Mouse (Mus musculus): ENCODE measurements around the gene Dennd1a. TPM values are rescaled to one million over a fixed set of nuclear protein-coding genes. Genes with fewer than 3 reads are reported as not detected.

The Dennd1a gene
- total RNA-seq, 2 experiments from 2014 or later: 33.7 to 35.3 TPM

DNA sequence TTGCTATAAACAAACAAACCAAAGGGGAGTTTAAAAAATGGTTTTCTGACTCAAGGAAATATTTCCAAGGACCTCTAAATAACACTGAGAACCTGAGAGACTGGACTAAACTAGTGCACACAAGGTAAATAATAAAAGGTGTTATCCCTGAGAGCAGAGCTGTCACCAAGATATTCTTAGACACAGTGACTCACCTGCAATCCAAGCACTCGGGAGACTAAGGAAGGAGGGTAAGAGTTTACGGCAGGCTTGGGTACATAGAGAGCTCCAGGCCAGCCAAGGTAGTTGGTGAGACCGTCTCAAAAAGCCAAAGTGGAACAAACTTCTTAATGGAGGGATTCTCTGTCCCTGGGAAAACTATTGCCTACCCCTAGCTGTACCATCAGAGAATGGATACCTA is 118.6 kb downstream of the Dennd1a start:
- no peak for DNase-seq (ENCODE audit: low spot score in 2 of 2)

DNA sequence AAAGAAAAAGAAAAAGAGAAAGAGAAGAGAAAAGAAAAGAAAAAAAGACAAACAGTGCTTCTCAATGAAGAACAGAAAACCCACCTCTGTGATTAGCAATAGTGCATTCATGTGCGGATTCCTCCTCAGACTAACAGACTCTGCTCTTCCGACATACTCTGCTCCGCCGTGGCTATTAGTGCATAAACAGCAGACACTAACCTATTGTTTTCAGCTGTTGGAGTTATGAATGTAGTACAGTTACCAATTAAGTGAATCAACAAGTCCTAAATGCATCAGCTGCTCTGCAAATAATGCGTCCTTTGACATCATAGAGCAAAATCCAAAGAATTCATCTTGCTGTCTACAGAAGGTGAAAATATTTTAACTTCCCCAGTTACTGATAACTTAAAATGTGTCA is 121.2 kb downstream of the Dennd1a start:
- DNase-seq (ENCODE audit: low spot score in 2 of 2): no peak

DNA sequence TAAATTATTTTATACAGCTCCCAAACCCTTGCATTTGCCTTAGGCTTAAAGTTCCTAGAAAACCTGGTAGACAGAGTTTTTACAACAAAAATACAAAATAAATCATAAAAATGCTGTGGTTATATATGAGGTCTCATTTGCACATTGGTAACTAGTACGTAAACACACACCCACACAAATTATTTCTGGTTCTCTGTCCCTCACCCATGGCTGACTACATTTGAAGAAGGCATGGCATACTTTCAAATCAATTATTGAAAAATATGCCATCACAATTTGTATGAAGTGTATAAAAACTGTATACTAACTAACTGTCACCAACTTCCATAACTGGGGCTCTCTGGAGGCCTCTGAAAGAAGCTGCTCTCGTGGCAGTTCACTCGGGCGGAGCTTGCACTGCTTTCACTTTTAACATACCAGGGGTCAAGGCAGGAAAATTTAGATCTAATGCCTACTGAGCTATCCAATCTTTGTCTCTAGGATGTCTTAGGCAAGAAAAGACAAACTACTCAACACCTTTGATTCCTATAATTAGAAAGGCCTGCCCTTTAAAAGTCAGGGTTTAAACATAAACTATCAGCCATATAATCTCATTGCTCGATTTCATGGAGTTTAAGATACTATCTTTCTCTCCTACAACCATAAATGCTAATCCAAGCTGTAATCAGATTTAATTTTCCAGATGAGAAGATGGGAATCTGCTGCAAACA is 122.7 kb downstream of the Dennd1a start:
- DNase-seq (ENCODE audit: low spot score in 2 of 2): no peak

DNA sequence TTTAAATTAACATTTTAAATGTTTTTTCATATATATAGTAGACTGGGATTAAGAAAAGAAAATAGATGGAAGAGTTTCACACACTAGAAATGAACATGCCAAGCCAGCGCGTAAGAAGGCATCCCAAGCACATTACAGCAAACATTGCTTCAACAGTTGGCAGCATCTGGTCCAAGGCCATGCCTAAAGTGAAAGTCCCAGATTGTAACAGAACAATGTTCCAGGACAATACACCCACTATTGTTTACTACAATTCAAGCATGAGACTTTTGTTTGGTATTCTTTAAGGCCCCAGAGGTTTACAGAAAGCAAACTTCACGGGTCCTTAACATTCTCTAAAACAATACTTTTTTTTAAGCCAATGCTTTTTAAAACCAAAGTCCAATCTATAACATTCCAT is 124.7 kb downstream of the Dennd1a start:
- no peak for DNase-seq (ENCODE audit: low spot score in 2 of 2)

DNA sequence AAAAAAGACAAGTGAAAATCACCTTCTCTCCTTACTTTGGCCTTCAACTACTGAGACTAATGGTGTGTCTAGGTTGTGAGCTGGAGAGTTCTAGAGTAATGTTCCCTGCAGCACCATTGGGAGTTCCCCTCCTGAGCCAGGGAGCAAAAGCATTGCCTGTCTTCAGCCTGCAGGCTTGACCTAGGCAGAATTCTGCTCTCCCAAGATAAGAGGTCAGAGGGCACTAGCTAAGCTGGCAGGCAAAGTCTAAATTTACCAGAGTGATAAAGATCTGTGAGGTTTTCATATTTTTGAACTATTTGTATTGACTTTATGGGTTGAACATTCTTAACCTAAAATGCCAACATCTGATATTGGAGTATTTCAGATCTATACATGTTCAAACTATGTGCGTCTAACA is 125.7 kb downstream of the Dennd1a start:
- no peak for DNase-seq (ENCODE audit: low spot score in 2 of 2)

DNA sequence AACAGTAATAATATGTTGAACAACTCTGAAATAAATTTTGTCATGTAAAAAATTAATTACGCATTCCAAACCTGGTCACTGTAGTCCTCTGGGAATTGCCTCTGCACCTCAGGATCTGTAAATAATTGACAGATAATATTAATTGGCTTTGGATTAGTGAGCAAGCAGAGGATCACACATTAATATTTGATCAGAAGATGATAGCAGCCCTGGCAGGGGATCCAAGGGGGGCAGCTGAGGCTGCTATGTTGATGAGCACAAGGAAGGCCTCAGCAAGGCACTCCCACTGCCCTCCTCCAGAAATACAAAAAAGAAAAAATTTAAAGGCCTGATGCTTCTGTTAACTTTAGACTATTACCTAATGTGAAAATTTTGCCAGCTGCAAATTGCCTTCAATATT is 127.5 kb downstream of the Dennd1a start:
- DNase-seq (ENCODE audit: low spot score in 2 of 2): no peak

DNA sequence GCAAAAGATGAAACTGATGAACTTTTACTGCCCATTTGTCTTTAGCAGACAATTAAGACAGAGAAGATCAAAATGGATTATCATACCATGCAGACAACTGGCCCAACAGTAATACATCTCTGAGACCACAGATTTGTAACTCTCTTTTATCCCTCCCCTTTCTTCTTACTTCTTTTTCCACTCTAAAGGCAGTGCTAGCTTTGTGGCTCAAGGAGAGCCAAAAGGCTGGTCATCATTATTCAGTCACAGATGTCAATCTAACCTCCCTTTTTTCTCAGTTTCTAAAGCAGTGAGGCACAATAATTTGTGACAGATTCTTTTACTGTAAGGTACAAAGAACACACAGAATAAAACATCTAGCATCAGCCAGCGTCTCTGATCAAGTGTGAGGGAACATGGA is 130.2 kb downstream of the Dennd1a start:
- no peak for DNase-seq (ENCODE audit: low spot score in 2 of 2)

DNA sequence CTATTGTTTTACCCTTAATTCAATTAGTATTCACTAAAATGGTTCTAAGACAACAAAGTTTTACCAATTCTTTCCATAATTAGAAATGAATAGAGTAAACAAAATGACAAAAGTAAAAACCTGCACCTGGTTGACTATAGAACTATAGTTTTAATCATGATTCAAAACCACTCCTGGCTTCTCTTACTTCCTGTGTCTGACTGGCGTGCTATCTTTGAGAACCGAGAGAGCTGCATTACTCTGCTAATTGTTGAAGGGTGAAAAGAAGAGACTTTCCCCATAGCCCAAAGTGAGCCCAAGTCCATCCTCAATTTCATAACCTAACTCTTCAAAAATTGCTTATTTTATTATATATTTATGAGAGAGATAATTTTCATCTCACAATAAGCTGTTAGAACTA is 131.2 kb downstream of the Dennd1a start:
- no peak for DNase-seq (ENCODE audit: low spot score in 2 of 2)

DNA sequence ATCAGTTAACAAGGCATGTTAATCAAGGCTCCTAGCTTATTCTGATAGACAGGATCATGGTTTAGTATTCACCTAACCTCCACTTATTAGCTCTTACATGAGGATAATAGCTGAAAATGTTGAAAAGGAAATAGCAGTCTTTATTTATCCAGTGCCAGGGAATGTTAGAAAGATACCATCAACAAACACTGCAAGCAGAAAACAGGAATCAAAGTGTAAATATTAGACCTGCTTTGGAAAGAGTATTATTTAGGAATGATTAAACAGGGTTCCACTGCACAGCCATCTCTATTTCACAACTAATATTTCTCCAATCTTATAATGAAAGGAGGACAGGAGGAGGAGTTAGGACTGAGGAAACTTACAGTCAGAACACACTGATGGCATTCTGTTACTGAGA is 142.4 kb downstream of the Dennd1a start:
- no peak for DNase-seq (ENCODE audit: low spot score in 2 of 2)

DNA sequence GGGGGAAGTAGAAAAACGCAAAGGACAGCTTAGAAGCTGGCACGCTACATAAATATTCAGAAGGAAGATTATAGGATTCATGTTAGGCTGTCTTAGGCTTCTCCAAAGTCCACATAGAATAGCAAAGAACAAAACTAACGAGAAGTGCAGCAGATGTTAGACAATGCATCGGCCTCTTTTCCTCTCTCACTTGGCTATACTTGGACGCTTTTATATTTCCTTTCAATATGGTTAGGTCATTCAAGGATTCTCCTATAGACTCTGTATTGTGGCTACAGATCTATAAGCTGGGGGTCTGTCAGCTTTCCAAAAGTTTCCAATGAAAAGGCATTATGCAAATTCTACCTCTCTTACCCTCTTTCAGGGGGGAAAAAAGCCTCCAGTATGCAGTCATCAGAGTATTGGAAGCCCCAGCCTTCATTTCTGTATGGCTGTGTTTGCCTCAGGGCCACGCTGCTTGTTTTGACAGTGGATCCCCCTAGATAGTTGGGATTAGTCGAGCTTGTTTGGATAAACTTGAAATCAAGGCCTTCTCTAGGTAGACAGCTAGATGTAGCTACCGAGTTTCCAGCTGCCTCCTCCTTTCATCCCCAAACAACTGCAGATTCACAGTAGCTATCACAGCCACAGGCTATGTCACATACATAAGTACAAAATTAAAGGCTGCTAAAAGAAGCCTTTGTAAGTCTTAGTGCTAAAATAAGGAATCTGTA is 143.0 kb downstream of the Dennd1a start:
- no peak for DNase-seq (ENCODE audit: low spot score in 2 of 2)

DNA sequence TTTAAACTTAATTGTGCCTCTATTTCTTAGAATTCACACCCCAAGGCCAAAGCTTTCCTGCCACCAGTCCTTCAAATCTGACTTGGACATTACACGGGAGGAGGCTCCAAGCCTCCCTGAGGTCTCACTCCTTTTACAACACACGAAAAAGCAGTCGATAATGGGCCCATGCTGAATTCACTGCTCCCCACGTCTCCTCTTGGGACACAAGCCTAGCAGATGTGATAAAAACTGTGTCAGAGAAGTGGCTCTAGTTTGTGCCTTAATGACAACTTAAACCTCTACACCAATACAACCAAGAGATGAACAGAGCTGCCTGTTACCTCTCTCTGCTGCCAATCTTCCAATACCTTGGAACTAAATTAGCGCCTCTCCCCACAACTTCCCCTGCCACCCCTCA is 144.3 kb downstream of the Dennd1a start:
- no peak for DNase-seq (ENCODE audit: low spot score in 2 of 2)

DNA sequence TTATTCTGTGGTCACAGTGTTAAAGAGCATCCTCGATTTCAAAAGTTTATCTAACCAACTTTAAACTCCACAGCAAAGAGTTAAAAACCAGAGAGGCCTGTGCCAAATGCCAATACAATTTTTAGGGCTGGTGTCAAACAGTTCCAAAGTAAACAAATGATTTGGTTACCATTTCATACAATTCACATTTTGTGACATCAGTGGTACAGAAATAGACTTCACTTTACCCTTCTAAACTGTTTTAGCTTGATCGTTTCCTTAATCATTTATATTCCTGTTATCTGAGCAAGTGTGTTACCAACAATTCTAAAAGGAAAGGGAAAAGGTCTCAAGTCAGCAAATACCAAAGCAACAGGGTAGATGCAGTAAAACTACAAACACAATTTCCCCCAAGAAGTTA is 145.0 kb downstream of the Dennd1a start:
- DNase-seq (ENCODE audit: low spot score in 2 of 2): no peak

DNA sequence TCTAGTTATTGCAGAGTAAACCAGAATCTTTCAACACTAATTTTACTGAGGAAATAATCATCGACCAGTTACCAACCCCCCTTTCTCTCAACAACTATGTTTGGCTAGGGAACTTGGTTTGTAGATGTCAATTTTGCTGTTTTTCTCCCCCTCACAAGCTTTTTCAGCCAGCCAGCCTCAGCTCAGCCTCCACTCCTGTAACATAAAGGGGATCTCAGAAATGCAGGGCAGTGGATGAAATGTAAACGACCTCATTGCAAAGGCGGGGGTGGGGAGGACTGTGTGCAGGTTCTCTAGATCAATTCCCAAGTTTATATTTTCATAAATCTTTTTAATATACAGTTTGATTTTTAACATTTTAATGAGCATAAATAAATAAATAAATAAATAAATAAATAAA is 147.7 kb downstream of the Dennd1a start:
- DNase-seq (ENCODE audit: low spot score in 2 of 2): no peak

DNA sequence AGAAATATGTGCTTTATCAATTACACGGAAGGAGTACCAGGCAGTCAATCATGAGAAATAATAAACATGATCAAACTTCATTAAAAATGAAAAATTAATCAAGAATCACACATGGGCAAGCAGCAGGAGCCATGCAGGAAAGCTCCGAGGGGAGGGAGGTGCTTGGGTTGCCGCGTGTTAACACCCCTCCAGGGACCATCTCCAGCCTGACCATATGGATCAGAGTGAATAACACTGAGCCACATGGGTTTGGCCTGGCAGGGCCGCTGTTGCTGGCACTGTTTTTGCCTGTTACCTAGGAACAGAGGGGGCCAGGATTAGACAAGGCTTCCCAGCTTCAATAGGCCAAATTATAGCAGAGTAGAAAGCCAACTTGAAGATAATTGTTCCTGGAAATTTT is 150.1 kb downstream of the Dennd1a start:
- DNase-seq (ENCODE audit: low spot score in 2 of 2): no peak

DNA sequence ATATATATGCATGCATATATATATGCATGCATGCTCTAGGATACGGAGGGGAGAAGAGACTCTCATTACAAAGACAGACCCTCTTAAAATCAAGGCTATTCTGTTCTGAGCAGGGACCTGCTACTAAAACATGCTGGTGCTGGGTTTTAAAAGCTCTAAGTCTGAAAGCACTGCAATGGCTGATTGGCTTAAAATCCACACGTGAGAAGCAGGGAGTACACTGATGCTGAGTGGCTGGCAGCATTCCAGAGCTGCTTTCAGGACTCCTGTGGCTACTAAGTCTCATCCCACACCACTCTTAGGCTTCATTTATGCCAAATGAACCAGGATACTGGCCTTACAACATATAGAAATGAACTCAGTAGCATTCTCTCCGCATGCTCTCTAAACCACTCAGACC is 151.8 kb downstream of the Dennd1a start:
- no peak for DNase-seq (ENCODE audit: low spot score in 2 of 2)

DNA sequence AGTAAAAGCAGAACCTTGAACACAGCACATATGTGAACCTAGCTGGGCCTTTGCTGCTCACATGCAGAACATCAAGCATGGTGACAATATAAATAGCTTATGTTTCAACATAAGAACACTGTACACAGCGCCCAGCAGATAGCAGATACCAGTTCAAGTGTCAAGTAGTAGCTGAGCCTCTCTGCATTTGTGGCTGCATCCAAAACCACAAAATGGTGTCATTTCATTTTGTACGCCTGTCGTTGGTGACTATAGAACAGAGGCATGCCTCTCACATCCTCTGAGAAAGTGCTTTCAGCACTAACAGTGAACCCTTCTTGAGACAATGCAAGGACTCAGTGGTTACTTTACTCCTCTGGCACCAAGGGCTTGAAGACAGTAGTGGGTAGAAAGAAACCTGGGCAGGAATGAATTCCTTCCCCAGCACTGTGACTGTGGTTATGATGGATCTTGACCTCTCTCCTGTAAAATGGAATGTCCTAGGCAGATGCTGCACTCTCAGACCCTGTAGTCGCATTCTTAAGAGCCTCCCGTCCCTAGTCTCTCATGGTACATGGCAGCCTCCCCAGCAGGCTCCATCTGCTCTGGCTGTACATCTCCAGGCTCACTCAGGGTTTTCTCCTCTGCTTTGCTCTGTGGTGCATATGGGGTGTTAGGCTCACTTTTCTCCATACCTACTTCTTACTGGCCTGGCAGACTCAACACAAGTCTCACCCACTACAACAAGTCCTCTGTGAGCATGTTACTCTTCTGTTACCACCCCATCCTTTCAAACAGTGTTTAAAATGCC is 154.0 kb downstream of the Dennd1a start:
- no peak for DNase-seq (ENCODE audit: low spot score in 2 of 2)

DNA sequence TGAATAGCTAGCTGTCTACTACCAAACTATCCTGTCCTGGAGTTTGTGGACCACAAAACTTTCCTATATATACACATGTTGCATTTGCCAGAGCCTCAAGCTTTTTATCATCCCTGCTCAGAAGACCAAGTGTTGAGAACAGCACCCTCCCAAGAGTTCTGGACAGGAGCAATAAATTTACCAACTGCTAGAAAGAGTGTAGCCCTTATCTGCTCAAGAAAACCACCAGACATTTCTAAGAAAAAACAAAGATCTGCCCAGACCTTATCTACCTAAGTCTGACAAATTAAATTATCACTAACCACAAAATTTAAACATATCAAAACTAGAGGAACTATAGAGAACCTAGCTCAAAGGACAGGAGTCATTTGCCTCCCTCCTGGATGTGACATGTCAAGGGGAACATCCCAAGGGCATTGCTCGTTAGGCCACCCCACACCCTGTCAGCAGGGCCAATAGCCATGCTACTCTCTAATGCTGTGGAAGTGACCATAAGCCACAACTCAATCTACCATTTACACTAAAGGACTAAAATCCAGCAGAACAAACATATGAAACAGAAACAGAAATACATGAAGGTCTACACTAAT is 154.9 kb downstream of the Dennd1a start:
- DNase-seq (ENCODE audit: low spot score in 2 of 2): no peak

DNA sequence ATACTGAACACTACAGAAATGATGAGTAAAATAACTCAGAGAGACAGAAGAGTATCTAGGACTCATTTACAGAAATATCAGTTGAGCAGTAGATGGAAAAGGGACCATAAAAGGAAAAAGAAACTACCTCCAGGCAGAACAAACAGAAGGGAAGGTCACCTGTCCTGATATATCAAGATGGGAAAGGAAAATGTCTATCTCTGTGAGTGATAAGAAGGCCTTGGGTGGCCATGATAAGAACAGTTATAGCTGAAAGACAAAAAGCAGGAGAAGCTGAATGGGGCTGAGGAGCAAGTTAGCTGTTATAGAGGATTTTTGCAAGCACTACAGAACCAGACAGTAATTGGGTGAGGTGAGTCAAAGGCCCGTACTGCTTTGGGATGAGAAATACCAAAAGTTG is 155.7 kb downstream of the Dennd1a start:
- no peak for DNase-seq (ENCODE audit: low spot score in 2 of 2)

DNA sequence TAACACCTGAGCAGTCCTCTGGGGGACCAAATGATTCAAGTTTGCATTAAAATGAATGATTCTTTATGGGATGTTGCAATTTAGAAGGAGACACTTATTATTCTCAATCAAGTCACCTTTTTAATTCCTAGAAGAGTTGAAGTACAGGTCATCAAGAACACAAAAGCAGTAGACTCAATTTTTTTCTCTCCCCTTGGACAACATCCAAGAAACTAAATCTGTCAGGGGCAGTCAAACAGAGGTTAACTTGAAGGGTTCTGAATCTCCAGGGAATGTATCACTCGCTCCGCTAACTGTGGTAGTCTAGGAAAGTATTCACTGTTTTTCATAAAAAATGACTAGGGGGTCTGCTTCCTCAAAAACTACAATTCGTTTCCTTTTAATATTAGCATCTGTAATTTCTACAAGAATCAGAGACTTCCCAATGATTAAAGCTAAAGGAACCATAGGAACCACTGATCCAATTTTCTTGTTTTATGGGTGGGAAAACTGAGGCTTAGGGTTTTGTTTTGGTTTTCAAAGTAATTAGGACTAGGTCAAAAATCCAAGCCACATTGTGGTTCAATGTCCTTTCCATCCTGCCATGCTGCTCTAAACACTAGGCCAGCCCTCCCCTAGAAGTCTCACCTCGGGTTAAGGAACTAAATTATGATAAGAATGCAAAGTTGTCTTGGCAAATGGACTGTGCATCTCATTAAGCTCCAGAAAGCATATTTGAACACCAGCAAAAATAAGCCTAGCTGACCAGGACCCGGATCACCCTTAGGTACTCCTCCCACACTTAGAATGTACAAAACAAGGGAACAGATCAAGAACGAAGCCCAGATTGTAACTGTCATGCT is 157.0 kb downstream of the Dennd1a start:
- no peak for DNase-seq (ENCODE audit: low spot score in 2 of 2)

DNA sequence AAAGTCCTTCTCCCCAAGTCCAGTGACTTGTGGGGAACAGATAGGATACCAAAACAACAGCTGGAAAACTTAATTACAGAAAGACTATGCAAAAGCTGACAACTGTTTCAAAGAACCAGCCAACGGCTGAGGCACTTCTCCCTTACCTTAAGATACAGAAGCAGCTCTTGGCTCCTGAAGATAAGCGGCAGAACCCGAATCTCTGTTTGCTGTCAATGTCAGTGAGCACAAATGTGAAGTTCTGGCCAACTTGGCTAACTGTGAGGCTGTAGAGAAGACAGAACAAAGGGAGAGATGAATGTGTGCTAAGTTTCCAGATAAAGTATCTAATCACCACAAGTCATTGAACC is 160.8 kb downstream of the Dennd1a start:
- DNase-seq (ENCODE audit: low spot score in 2 of 2): no peak
